Mouse (Mus musculus) left cerebral cortex, adult 9 months (tissue): ENCODE measurements around the gene Zfy2.

ENCODE experiments used
- DNase-seq, 2 experiments: peaks; one replicate each; pipeline ENCODE4 v3.0.0; 2022; ENCODE audit warnings: low spot score in 2 of 2

Gene Zfy2

DNA sequence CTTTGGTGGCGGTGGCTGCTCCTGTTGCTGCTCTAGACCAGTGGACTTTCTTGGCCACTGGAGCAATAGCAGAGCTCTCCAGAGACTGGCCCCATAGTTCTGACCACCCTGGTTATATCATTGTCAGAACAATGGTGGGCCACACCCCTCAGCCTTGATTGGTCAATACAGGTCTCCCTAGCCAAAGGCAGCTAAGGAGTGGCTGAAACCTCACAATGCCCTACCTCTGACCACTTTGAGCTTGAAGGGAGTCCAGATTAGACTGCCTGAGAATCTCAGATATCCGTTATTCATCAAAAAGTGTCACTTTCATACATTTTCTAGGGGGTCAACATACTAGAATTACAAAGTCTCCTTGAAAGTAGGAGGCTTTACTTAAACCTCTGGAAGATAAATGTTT, at the start of gene Zfy2:
Zfy2 (minus strand) TSS at position 101 of the 400 bp plus-strand sequence.
- no peak for DNase-seq
